Mouse (Mus musculus): Measurements from ENCODE around the gene Slmap. TPM values are rescaled to one million over a fixed set of nuclear protein-coding genes. Genes with fewer than 3 reads are reported as not detected.

Slmap gene
- polyA plus RNA-seq, 1 experiment from 2014 or later = 24.7 TPM

GRCm38 (mm10) chr14:26539241-26539640 is 4.5 kb upstream of the Slmap start:
- H3K4me3 ChIP-seq (ENCODE audit: low read depth, low read length) = no peak overlapping the region
- H3K9ac ChIP-seq (ENCODE audit: low read length) = no peak overlapping the region
- no peak overlapping the region for H3K4me2 ChIP-seq (ENCODE audit: low read depth)
- H3K9me3 ChIP-seq (ENCODE audit: control insufficient read depth, low read length) = no peaks in the 10 kb centered on the region
- WGBS = 93% methylated on average over 4 of the region's 4 CpGs
- no peaks in the 10 kb centered on the region for H3K4me1 ChIP-seq (ENCODE audit: control insufficient read depth, insufficient read depth, low read length)
- H3K27ac ChIP-seq (ENCODE audit: low read depth, low read length) = no peak overlapping the region
- no peak for DNase-seq (ENCODE audit: low spot score)
- H3K27me3 ChIP-seq (ENCODE audit: control insufficient read depth, insufficient read depth, low read length) = no peaks in the 10 kb centered on the region
- ATAC-seq (ENCODE audit: insufficient read depth, low FRiP score, low TSS enrichment) = no peak
- no peaks in the 10 kb centered on the region for H3K36me3 ChIP-seq (ENCODE audit: control insufficient read depth, insufficient read depth, low read length)

GRCm38 (mm10) chr14:26533821-26534756 is 642 bp downstream of the Slmap start:
- ATAC-seq (ENCODE audit: insufficient read depth, low FRiP score, low TSS enrichment) = peak; percentile 84

GRCm38 (mm10) chr14:26533267-26533666 is 1.5 kb downstream of the Slmap start:
- H3K27ac ChIP-seq (ENCODE audit: low read depth, low read length) = no peak overlapping the region
- peak overlapping the region; percentile 93 for H3K4me2 ChIP-seq (ENCODE audit: low read depth)
- 32% methylated on average over 19 of the region's 19 CpGs for WGBS
- ATAC-seq (ENCODE audit: insufficient read depth, low FRiP score, low TSS enrichment) (no peak), DNase-seq (ENCODE audit: low spot score) (no peak)
- peak overlapping the region; percentile 93 for H3K4me3 ChIP-seq (ENCODE audit: low read depth, low read length)
- no peaks in the 10 kb centered on the region for H3K36me3 ChIP-seq (ENCODE audit: control insufficient read depth, insufficient read depth, low read length)
- H3K4me1 ChIP-seq (ENCODE audit: control insufficient read depth, insufficient read depth, low read length) = peaks cover 7% of the 10 kb centered on the region; the same call in 1 of the 2 replicates
- peak overlapping the region; percentile 89; the same call in 1 of the 2 replicates for H3K9ac ChIP-seq (ENCODE audit: low read length)
- H3K9me3 ChIP-seq (ENCODE audit: control insufficient read depth, low read length) = no peaks in the 10 kb centered on the region
- no peaks in the 10 kb centered on the region for H3K27me3 ChIP-seq (ENCODE audit: control insufficient read depth, insufficient read depth, low read length)

More at GRCm38 (mm10) chr14:26533821-26534756, 642 bp downstream of the Slmap start:
- Histone ChIP-seq H3K9ac (ENCODE audit: low read length) (peak overlapping the region; percentile 89), H3K27ac (ENCODE audit: low read depth, low read length) (peak overlapping the region; percentile 76), H3K4me2 (ENCODE audit: low read depth) (peak overlapping the region; percentile 93), H3K4me3 (ENCODE audit: low read depth, low read length) (peak overlapping the region; percentile 93), H3K9me3 (ENCODE audit: control insufficient read depth, low read length) (no peaks in the 10 kb centered on the region), H3K4me1 (ENCODE audit: control insufficient read depth, insufficient read depth, low read length) (peaks cover 7% of the 10 kb centered on the region; the same call in 1 of the 2 replicates), H3K36me3 (ENCODE audit: control insufficient read depth, insufficient read depth, low read length) (no peaks in the 10 kb centered on the region), H3K27me3 (ENCODE audit: control insufficient read depth, insufficient read depth, low read length) (no peaks in the 10 kb centered on the region)
- peak; percentile 79 for DNase-seq (ENCODE audit: low spot score)
- under 1% methylated on average over 73 of the region's 92 CpGs for WGBS

- Histone ChIP-seq H3K36me3 (ENCODE audit: control insufficient read depth, insufficient read depth, low read length) (no peaks in the 10 kb centered on the region), H3K27ac (ENCODE audit: low read depth, low read length) (no peak overlapping the region), H3K4me1 (ENCODE audit: control insufficient read depth, insufficient read depth, low read length) (peaks cover 7% of the 10 kb centered on the region; the same call in 1 of the 2 replicates), H3K4me2 (ENCODE audit: low read depth) (peak overlapping the region; percentile 93), H3K4me3 (ENCODE audit: low read depth, low read length) (peak overlapping the region; percentile 93; the same call in 1 of the 2 replicates), H3K9ac (ENCODE audit: low read length) (no peak overlapping the region), H3K9me3 (ENCODE audit: control insufficient read depth, low read length) (no peaks in the 10 kb centered on the region), H3K27me3 (ENCODE audit: control insufficient read depth, insufficient read depth, low read length) (no peaks in the 10 kb centered on the region)
- no peak for ATAC-seq (ENCODE audit: insufficient read depth, low FRiP score, low TSS enrichment)
- no peak for DNase-seq (ENCODE audit: low spot score)
- 64% methylated on average over 9 of the region's 9 CpGs for WGBS
Measured at GRCm38 (mm10) chr14:26532752-26533151, 2.0 kb downstream of the Slmap start.

- H3K9ac ChIP-seq (ENCODE audit: low read length) = no peak overlapping the region
- no peak overlapping the region for H3K4me3 ChIP-seq (ENCODE audit: low read depth, low read length)
- H3K4me2 ChIP-seq (ENCODE audit: low read depth) = no peak overlapping the region
- DNase-seq (ENCODE audit: low spot score) = no peak
- no peaks in the 10 kb centered on the region for H3K27me3 ChIP-seq (ENCODE audit: control insufficient read depth, insufficient read depth, low read length)
- ATAC-seq (ENCODE audit: insufficient read depth, low FRiP score, low TSS enrichment) = no peak
- H3K36me3 ChIP-seq (ENCODE audit: control insufficient read depth, insufficient read depth, low read length) = no peaks in the 10 kb centered on the region
- peaks cover 7% of the 10 kb centered on the region; the same call in 1 of the 2 replicates for H3K4me1 ChIP-seq (ENCODE audit: control insufficient read depth, insufficient read depth, low read length)
- no peaks in the 10 kb centered on the region for H3K9me3 ChIP-seq (ENCODE audit: control insufficient read depth, low read length)
- H3K27ac ChIP-seq (ENCODE audit: low read depth, low read length) = no peak overlapping the region
- WGBS = 84% methylated on average over 10 of the region's 10 CpGs
Measured at GRCm38 (mm10) chr14:26531410-26532313, 3.1 kb downstream of the Slmap start.

GRCm38 (mm10) chr14:26530350-26530749 is 4.4 kb downstream of the Slmap start:
- no peak overlapping the region for H3K9ac ChIP-seq (ENCODE audit: low read length)
- DNase-seq (ENCODE audit: low spot score) = no peak
- no peak overlapping the region for H3K4me2 ChIP-seq (ENCODE audit: low read depth)
- H3K27ac ChIP-seq (ENCODE audit: low read depth, low read length) = no peak overlapping the region
- no peaks in the 10 kb centered on the region for H3K27me3 ChIP-seq (ENCODE audit: control insufficient read depth, insufficient read depth, low read length)
- H3K4me3 ChIP-seq (ENCODE audit: low read depth, low read length) = no peak overlapping the region
- peaks cover 7% of the 10 kb centered on the region; the same call in 1 of the 2 replicates for H3K4me1 ChIP-seq (ENCODE audit: control insufficient read depth, insufficient read depth, low read length)
- 82% methylated on average over 7 of the region's 7 CpGs for WGBS
- H3K9me3 ChIP-seq (ENCODE audit: control insufficient read depth, low read length) = no peaks in the 10 kb centered on the region
- no peaks in the 10 kb centered on the region for H3K36me3 ChIP-seq (ENCODE audit: control insufficient read depth, insufficient read depth, low read length)
- no peak for ATAC-seq (ENCODE audit: insufficient read depth, low FRiP score, low TSS enrichment)

- DNase-seq (ENCODE audit: low spot score) (no peak), ATAC-seq (ENCODE audit: insufficient read depth, low FRiP score, low TSS enrichment) (no peak)
- Histone ChIP-seq H3K4me1 (ENCODE audit: control insufficient read depth, insufficient read depth, low read length) (peaks cover 6% of the 10 kb centered on the region; the same call in 1 of the 2 replicates), H3K27ac (ENCODE audit: low read depth, low read length) (no peak overlapping the region), H3K4me2 (ENCODE audit: low read depth) (no peak overlapping the region), H3K9ac (ENCODE audit: low read length) (no peak overlapping the region), H3K27me3 (ENCODE audit: control insufficient read depth, insufficient read depth, low read length) (no peaks in the 10 kb centered on the region), H3K9me3 (ENCODE audit: control insufficient read depth, low read length) (no peaks in the 10 kb centered on the region), H3K4me3 (ENCODE audit: low read depth, low read length) (no peak overlapping the region), H3K36me3 (ENCODE audit: control insufficient read depth, insufficient read depth, low read length) (no peaks in the 10 kb centered on the region)
- 87% methylated on average over 2 of the region's 2 CpGs for WGBS
Measured at GRCm38 (mm10) chr14:26528296-26528695, 6.4 kb downstream of the Slmap start.

- WGBS = 52% methylated on average over 3 of the region's 3 CpGs
Measured at GRCm38 (mm10) chr14:26525955-26526354, 8.8 kb downstream of the Slmap start.

More at GRCm38 (mm10) chr14:26525955-26526354, 8.8 kb downstream of the Slmap start:
- no peak overlapping the region for H3K27ac ChIP-seq (ENCODE audit: low read depth, low read length)
- H3K9ac ChIP-seq (ENCODE audit: low read length) = no peak overlapping the region
- ATAC-seq (ENCODE audit: insufficient read depth, low FRiP score, low TSS enrichment) (no peak), DNase-seq (ENCODE audit: low spot score) (no peak)
- H3K27me3 ChIP-seq (ENCODE audit: control insufficient read depth, insufficient read depth, low read length) = no peaks in the 10 kb centered on the region
- H3K36me3 ChIP-seq (ENCODE audit: control insufficient read depth, insufficient read depth, low read length) = no peaks in the 10 kb centered on the region
- H3K9me3 ChIP-seq (ENCODE audit: control insufficient read depth, low read length) = no peaks in the 10 kb centered on the region
- H3K4me2 ChIP-seq (ENCODE audit: low read depth) = no peak overlapping the region
- H3K4me3 ChIP-seq (ENCODE audit: low read depth, low read length) = no peak overlapping the region
- no peaks in the 10 kb centered on the region for H3K4me1 ChIP-seq (ENCODE audit: control insufficient read depth, insufficient read depth, low read length)
